Mouse (Mus musculus) limb, embryonic 14.5 days (tissue): ENCODE results near the gene Tsc22d4. TPM values are rescaled to one million over a fixed set of nuclear protein-coding genes. Genes with fewer than 3 reads are reported as not detected.

Source experiments
- ATAC-seq: fragments of 200-750 bp; cut with Nextera tagmentation; 2 replicates; pipeline ENCODE4 v1.8.0; 2017; ENCODE audit warnings: low read depth, moderate number of reproducible peaks, moderate TSS enrichment; ENCODE audit not compliant: low FRiP score
- DNase-seq: peaks from one replicate; pipeline ENCODE4 v3.0.0-alpha.2; 2015; ENCODE audit warnings: low spot score
- H3K27ac ChIP-seq: fragments of 300-500 bp; sonication (generic); replicated peaks from 2 replicates; pipeline ENCODE4 v1.5.1; 2014; ENCODE audit warnings: low read depth, mild to moderate bottlenecking, low read length, moderate library complexity, mixed read lengths
- H3K27me3 ChIP-seq: fragments of 300-500 bp; sonication (generic); 2 replicates; pipeline ENCODE4 v1.6.1; 2014; ENCODE audit warnings: low read length, mixed read lengths; ENCODE audit not compliant: control insufficient read depth, insufficient read depth
- H3K36me3 ChIP-seq: fragments of 300-500 bp; sonication (generic); 2 replicates; pipeline ENCODE4 v1.6.1; 2014; ENCODE audit warnings: mild to moderate bottlenecking, low read length, moderate library complexity, mixed read lengths; ENCODE audit not compliant: control insufficient read depth, insufficient read depth
- H3K4me1 ChIP-seq: fragments of 300-500 bp; sonication (generic); 2 replicates; pipeline ENCODE4 v1.6.1; 2014; ENCODE audit warnings: antibody characterized with exemption, low read length, mixed read lengths; ENCODE audit not compliant: control insufficient read depth, insufficient read depth
- H3K4me2 ChIP-seq: fragments of 300-500 bp; sonication (generic); replicated peaks from 2 replicates; pipeline ENCODE4 v1.6.1; 2014; ENCODE audit warnings: low read depth, mild to moderate bottlenecking, low read length, moderate library complexity; ENCODE audit not compliant: severe bottlenecking
- H3K4me3 ChIP-seq: fragments of 300-500 bp; sonication (generic); replicated peaks from 2 replicates; pipeline ENCODE4 v1.5.1; 2014; ENCODE audit warnings: low read length
- H3K9ac ChIP-seq: fragments of 300-500 bp; sonication (generic); 2 replicates; pipeline ENCODE4 v1.6.1; 2014; ENCODE audit warnings: mild to moderate bottlenecking, low read depth, low read length, moderate library complexity; ENCODE audit not compliant: severe bottlenecking
- H3K9me3 ChIP-seq: fragments of 300-500 bp; sonication (generic); 2 replicates; pipeline ENCODE4 v1.6.1; 2016; ENCODE audit warnings: low read length; ENCODE audit not compliant: control insufficient read depth
- POLR2A ChIP-seq: fragments of 200-500 bp; IDR thresholded peaks from 2 replicates; pipeline ENCODE4 v1.8.0; 2012; ENCODE audit warnings: inconsistent platforms, mild to moderate bottlenecking, moderate library complexity, borderline replicate concordance; ENCODE audit not compliant: insufficient read depth, insufficient read length; ENCODE audit errors: extremely low read depth
- WGBS: fragments of 180-500 bp; shearing (Covaris S2); extraction: QIAGEN DNeasy Blood & Tissue Kit; methylation state at CpG from one replicate; pipeline ENCODE4 v1.1.7; 2014; 5-methylcytosine and 5-hydroxymethylcytosine counted together
- polyA plus RNA-seq, 2 experiments: library from polyadenylated mRNA; depleted of rRNA in 1 of 2; stranded (reverse) in 1 of 2; unstranded in 1 of 2; fragments of >200 nt; fragmentation: Nextera tagmentation in 1 of 2; extraction: Ambion mirVana in 1 of 2; gene quantifications; 2 replicates each; pipeline versions ENCODE4 v1.2.1 to v1.2.3; 2012 to 2014

Tsc22d4 gene
- polyA plus RNA-seq, 2 experiments = 89.1 to 151 TPM

GRCm38 (mm10) chr5:137758921-137759534 is 13.5 kb downstream of the Tsc22d4 start:
- H3K4me1 ChIP-seq = no peaks in the 10 kb centered on the region
- no peak overlapping the region for H3K4me3 ChIP-seq
- DNase-seq = no peak
- H3K27ac ChIP-seq = no peak overlapping the region
- no peak for TF ChIP-seq POLR2A
- ATAC-seq = no peak
- no peak overlapping the region for H3K9ac ChIP-seq
- H3K36me3 ChIP-seq = peaks cover 48% of the 10 kb centered on the region
- 91% methylated on average over 19 of the region's 19 CpGs for WGBS
- H3K27me3 ChIP-seq = no peaks in the 10 kb centered on the region
- H3K9me3 ChIP-seq = no peaks in the 10 kb centered on the region
- H3K4me2 ChIP-seq = no peak overlapping the region

DNA sequence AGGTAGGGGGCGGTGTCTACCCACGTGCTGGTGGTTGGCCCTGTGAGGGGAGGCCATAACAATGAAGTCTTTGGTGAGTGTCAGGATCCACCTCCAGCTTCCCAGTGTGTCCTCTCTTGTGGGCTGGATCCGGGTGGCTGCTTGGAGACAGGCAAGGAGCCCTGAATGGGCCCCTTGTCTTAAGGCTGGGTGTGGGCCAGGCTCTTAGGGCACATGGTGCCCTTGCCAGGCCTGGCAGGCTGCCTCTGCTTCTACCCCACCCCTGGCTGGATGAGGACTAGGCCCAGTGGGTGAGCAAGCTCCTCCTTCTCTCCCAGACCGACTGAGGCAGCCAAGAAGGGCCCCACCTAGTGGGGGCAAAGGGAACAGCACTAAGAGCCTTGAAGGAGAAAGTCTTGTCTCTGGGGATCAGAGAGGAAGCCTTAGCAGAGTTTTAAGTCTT is 14.5 kb downstream of the Tsc22d4 start:
- no peak overlapping the region for H3K9ac ChIP-seq
- ATAC-seq (peak; percentile 72), DNase-seq (peak; percentile 80)
- H3K9me3 ChIP-seq = no peaks in the 10 kb centered on the region
- no peaks in the 10 kb centered on the region for H3K27me3 ChIP-seq
- 40% methylated on average over 4 of the region's 4 CpGs for WGBS
- peaks cover 44% of the 10 kb centered on the region for H3K36me3 ChIP-seq
- no peaks in the 10 kb centered on the region for H3K4me1 ChIP-seq
- TF ChIP-seq POLR2A = no peak
- H3K27ac ChIP-seq = no peak overlapping the region
- no peak overlapping the region for H3K4me2 ChIP-seq
- H3K4me3 ChIP-seq = no peak overlapping the region

DNA sequence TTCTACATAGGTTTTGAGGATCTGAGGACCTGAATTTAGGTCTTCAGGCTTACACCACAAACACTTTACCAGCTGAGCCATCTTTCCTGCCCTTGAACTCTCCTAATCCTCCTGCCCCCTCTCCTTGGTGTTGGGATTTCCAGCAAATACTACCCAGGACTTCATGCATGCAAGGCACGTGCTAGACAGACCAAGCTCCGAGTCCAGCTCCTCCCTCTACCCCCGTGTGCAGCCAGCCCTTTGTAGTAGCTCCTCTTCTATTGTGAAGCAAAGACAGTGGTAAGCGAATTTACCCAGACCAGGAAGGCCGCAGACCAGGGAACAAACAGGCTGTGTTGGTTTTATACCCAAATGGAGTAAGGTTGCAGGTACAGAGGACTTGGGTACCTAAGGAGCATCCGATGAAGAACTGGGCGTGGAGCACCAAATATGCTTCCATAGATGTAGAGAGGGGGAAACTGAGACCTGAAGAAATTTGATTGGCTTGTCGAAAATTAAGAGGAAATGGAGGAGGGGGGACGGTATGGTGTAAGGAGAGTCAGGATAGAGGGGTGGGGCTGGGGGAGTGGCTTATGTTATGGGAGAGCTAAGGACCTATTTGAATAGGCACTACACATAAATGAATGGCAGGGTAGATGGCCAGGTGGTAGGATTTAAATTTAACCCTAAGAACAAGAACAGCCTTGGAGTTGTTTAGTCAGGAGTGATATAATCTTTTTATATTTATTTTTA is 19.2 kb downstream of the Tsc22d4 start:
- Histone ChIP-seq H3K4me3 (no peak overlapping the region), H3K36me3 (peaks cover 3% of the 10 kb centered on the region), H3K9me3 (no peaks in the 10 kb centered on the region), H3K27me3 (no peaks in the 10 kb centered on the region), H3K27ac (no peak overlapping the region), H3K4me1 (no peaks in the 10 kb centered on the region), H3K4me2 (no peak overlapping the region), H3K9ac (no peak overlapping the region)
- ATAC-seq (no peak), DNase-seq (no peak)
- TF ChIP-seq POLR2A = no peak
- WGBS = 55% methylated on average over 9 of the region's 9 CpGs

DNA sequence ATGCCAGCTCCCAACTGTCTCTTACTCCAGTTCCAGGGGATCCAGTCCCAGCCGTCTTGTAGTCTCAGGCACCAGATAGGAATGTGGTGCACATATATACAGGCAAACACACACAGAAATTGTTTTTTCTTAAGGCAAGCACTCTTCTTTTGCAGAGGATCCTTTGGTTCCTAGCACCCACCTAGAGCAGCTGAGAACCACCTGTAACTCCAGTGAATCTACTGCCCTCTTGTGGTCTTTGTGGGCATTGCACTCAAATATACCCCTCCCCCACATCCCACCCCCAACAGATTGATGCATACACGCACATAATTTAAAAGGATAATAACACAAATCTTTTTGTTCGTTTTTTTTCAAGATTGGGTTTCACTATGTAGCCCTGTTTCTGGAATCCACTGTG is 20.7 kb downstream of the Tsc22d4 start:
- Histone ChIP-seq H3K4me2 (no peak overlapping the region), H3K27ac (no peak overlapping the region), H3K9ac (no peak overlapping the region), H3K36me3 (no peaks in the 10 kb centered on the region), H3K4me1 (no peaks in the 10 kb centered on the region), H3K27me3 (no peaks in the 10 kb centered on the region), H3K9me3 (no peaks in the 10 kb centered on the region), H3K4me3 (no peak overlapping the region)
- ATAC-seq = no peak
- WGBS = 54% methylated on average over 3 of the region's 3 CpGs
- no peak for DNase-seq
- TF ChIP-seq POLR2A = no peak

DNA sequence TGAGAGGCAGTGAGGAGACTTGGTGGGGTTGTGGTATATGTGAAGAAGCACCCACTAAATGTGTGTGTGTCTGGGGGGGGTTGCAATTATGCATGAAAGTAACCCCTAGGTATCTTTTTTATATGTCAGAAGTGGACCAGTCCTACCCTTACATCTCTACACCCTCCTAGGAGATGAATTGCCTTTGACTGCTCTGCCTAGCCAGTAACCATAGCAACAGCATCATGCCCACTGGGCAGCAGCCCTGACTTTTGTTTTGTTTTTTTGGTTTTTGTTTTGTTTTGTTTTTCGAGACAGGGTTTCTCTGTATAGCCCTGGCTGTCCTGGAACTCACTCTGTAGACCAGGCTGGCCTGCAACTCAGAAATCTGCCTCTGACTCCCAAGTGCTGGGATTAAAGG is 22.9 kb downstream of the Tsc22d4 start:
- Histone ChIP-seq H3K36me3 (no peaks in the 10 kb centered on the region), H3K9me3 (no peaks in the 10 kb centered on the region), H3K4me3 (no peak overlapping the region), H3K4me2 (no peak overlapping the region), H3K27me3 (no peaks in the 10 kb centered on the region), H3K4me1 (no peaks in the 10 kb centered on the region), H3K9ac (no peak overlapping the region), H3K27ac (no peak overlapping the region)
- TF ChIP-seq POLR2A = no peak
- 64% methylated on average over 1 of the region's 1 CpGs for WGBS
- DNase-seq (no peak), ATAC-seq (no peak)
